Mouse (Mus musculus) C2C12 (cell line): ENCODE data around the gene Gm9970.

Source experiments
- CEBPB ChIP-seq: IDR thresholded peaks from one replicate; pipeline ENCODE4 v1.6.1; 2011; ENCODE audit warnings: low read depth, mild to moderate bottlenecking, control low read depth, moderate library complexity
- CTCF ChIP-seq: IDR thresholded peaks from one replicate; pipeline ENCODE4 v1.5.1; 2011; ENCODE audit not compliant: control insufficient read depth, insufficient read depth, insufficient read length
- MAX ChIP-seq: IDR thresholded peaks from one replicate; pipeline ENCODE4 v1.6.1; 2011; ENCODE audit warnings: mild to moderate bottlenecking, control low read depth
- MYOG ChIP-seq: IDR thresholded peaks from one replicate; pipeline ENCODE4 v1.6.1; 2011; ENCODE audit not compliant: control insufficient read depth, insufficient read length; ENCODE audit errors: extremely low read depth
- USF1 ChIP-seq: IDR thresholded peaks from one replicate; pipeline ENCODE4 v1.6.1; 2011; ENCODE audit warnings: low read depth, mild to moderate bottlenecking, control low read depth, moderate library complexity

DNA sequence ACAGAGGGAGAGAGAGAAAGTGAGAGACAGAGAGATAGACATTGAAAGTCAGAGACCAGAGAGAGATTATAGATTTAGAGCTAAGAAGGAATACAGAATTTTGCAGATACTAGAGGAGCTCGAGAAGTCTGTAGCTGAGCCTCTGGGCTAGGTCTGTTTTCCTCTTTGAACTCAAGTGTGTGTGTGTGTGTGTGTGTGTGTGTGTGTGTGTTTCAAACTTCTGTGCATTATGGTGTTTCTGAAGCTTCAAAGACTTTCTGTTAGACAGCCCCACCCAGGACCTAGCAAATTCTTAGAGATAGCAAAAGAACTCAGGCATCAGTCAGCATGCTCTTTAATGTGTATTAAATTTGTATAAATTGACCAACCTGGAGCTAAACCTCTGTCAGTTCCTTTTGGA, 14.4 kb downstream of the Gm9970 start:
- TF ChIP-seq CTCF (no peak), MAX (no peak), MYOG (no peak), USF1 (no peak), CEBPB (no peak)
